9 mouse cellular contexts compared by ENCODE assay signal in the genomic region with DNA sequence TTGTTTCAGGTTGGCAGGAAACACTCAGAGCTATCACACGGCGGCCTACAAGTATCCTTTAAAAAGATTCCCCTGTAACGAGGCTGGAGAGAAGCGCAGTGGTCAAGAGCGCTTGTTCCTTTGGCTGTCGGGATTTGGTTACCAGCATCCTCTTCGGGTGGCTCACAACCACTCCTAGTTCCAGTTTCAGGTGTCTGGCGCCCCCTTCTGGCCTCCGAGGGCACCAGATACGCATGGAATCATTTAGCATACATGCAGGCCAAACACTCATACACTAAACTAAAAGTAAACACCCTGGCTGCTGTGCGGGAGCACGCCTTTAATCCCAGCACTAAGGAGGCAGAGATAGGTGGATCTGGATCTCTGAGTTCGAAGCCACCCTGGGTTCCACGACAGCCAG. TPM values are rescaled to one million over a fixed set of nuclear protein-coding genes. Genes with fewer than 3 reads are reported as not detected.
DNase-seq lines count a peak whose midpoint lies in the region; ATAC-seq and TF ChIP-seq lines count a peak whose summit lies in the region.
"Had no signal": no experiment of that assay in that cellular context is flagged by ENCODE, and none has a peak within 500 bp of the region (broad histone marks: within the 10 kb centered on the region; RNA-seq: fewer than 3 reads in every experiment).

No protein-coding gene starts in this region.

- H3K4me2 ChIP-seq in midbrain, embryonic 11.5 days: no peak overlapping the region
- H3K4me2 ChIP-seq in midbrain, embryonic 15.5 days: no peak overlapping the region
- no peak overlapping the region for H3K4me2 ChIP-seq in lung, embryonic 14.5 days
- H3K4me2 ChIP-seq: heart, embryonic 13.5 days had no signal

- H3K4me3 ChIP-seq in midbrain, embryonic 11.5 days (ENCODE audit: low read depth, low read length): no peak overlapping the region
- H3K4me3 ChIP-seq in midbrain, embryonic 15.5 days: no peak overlapping the region
- H3K4me3 ChIP-seq in lung, embryonic 14.5 days (ENCODE audit: low read depth, low read length): no peak overlapping the region
- H3K4me3 ChIP-seq: heart, embryonic 13.5 days had no signal

- no peak for ATAC-seq in midbrain, embryonic 11.5 days (ENCODE audit: low FRiP score)
- ATAC-seq in midbrain, embryonic 15.5 days (replicated peaks): no peak
- ATAC-seq in lung, embryonic 14.5 days (ENCODE audit: insufficient read depth): no peak

- H3K9ac ChIP-seq in midbrain, embryonic 11.5 days (ENCODE audit: low read length): no peak overlapping the region
- no peak overlapping the region for H3K9ac ChIP-seq in midbrain, embryonic 15.5 days
- H3K9ac ChIP-seq in lung, embryonic 14.5 days: no peak overlapping the region
- H3K9ac ChIP-seq: heart, embryonic 13.5 days had no signal

- H3K27me3 ChIP-seq in midbrain, embryonic 11.5 days (ENCODE audit: control insufficient read depth, insufficient read depth, low read length): no peaks in the 10 kb centered on the region
- no peaks in the 10 kb centered on the region for H3K27me3 ChIP-seq in midbrain, embryonic 15.5 days (replicated peaks)
- H3K27me3 ChIP-seq in lung, embryonic 14.5 days (ENCODE audit: insufficient read depth, low read length): no peaks in the 10 kb centered on the region
- H3K27me3 ChIP-seq: heart, embryonic 13.5 days had no signal

- no peaks in the 10 kb centered on the region for H3K36me3 ChIP-seq in midbrain, embryonic 11.5 days (ENCODE audit: control insufficient read depth, insufficient read depth, low read length)
- no peaks in the 10 kb centered on the region for H3K36me3 ChIP-seq in midbrain, embryonic 15.5 days (replicated peaks)
- no peaks in the 10 kb centered on the region for H3K36me3 ChIP-seq in lung, embryonic 14.5 days (ENCODE audit: insufficient read depth)
- H3K36me3 ChIP-seq: heart, embryonic 13.5 days had no signal

- DNase-seq in cerebellum, adult 9-10 months: peak; percentile 50
- no peak for DNase-seq in cerebellum, adult 11-12 months
- peak; percentile 92 for DNase-seq in midbrain, embryonic 11.5 days (ENCODE audit: low spot score, missing footprints)
- peak; percentile 64 for DNase-seq in lung, embryonic 14.5 days
- peak; percentile 44 for DNase-seq in thymus, postnatal 25 days
- no peak for DNase-seq in urinary bladder, postnatal 10 days (ENCODE audit: low spot score)
- DNase-seq in right cerebral cortex, postnatal 4 days: no peak

- TF ChIP-seq CTCF in lung, embryonic 14.5 days (IDR thresholded peaks at IDR 0.05; ENCODE audit: low read depth): peak; percentile 64

- H3K9me3 ChIP-seq in midbrain, embryonic 11.5 days (ENCODE audit: control insufficient read depth, low read length): no peaks in the 10 kb centered on the region
- H3K9me3 ChIP-seq in midbrain, embryonic 15.5 days: no peaks in the 10 kb centered on the region
- no peaks in the 10 kb centered on the region for H3K9me3 ChIP-seq in lung, embryonic 14.5 days (ENCODE audit: low read depth, low read length)
- H3K9me3 ChIP-seq: heart, embryonic 13.5 days had no signal

- H3K27ac ChIP-seq in midbrain, embryonic 11.5 days (ENCODE audit: low read depth, low read length): no peak overlapping the region
- no peak overlapping the region for H3K27ac ChIP-seq in midbrain, embryonic 15.5 days
- no peak overlapping the region for H3K27ac ChIP-seq in lung, embryonic 14.5 days (ENCODE audit: low read depth)
- H3K27ac ChIP-seq: heart, embryonic 13.5 days had no signal

- WGBS in midbrain, embryonic 11.5 days: 33% methylated on average over 14 of the region's 14 CpGs
- WGBS in midbrain, embryonic 15.5 days: 34% methylated on average over 14 of the region's 14 CpGs
- WGBS in lung, embryonic 14.5 days: 32% methylated on average over 14 of the region's 14 CpGs

- H3K4me1 ChIP-seq in midbrain, embryonic 11.5 days (ENCODE audit: control insufficient read depth, insufficient read depth, low read length): peaks cover 14% of the 10 kb centered on the region
- peaks cover 26% of the 10 kb centered on the region for H3K4me1 ChIP-seq in midbrain, embryonic 15.5 days
- H3K4me1 ChIP-seq in lung, embryonic 14.5 days (ENCODE audit: insufficient read depth): peaks cover 5% of the 10 kb centered on the region

RNA-seq across cellular contexts. Expression of a gene that starts 3.3 kb away (rescaled TPM):
- 84.6 and 85.0 TPM in 2 replicates for polyA plus RNA-seq in midbrain, embryonic 11.5 days (2014; fragmentation: Nextera tagmentation; extraction: Ambion mirVana)
- 202 and 219 TPM in 2 replicates for polyA plus RNA-seq in midbrain, embryonic 15.5 days (2015; fragmentation: Nextera tagmentation; extraction: Ambion mirVana)
- polyA plus RNA-seq in lung, embryonic 14.5 days (2014; fragmentation: Nextera tagmentation; extraction: Ambion mirVana): 92.5 and 97.2 TPM in 2 replicates

RNA-seq across cellular contexts. Expression of a gene that starts 3.5 kb away (rescaled TPM):
- polyA plus RNA-seq in midbrain, embryonic 11.5 days (2014; fragmentation: Nextera tagmentation; extraction: Ambion mirVana): 58.6 and 59.1 TPM in 2 replicates
- polyA plus RNA-seq in midbrain, embryonic 15.5 days (2015; fragmentation: Nextera tagmentation; extraction: Ambion mirVana): 57.0 and 57.2 TPM in 2 replicates
- polyA plus RNA-seq in lung, embryonic 14.5 days (2014; fragmentation: Nextera tagmentation; extraction: Ambion mirVana): 39.2 and 40.7 TPM in 2 replicates

RNA-seq across cellular contexts. Expression of a gene that starts 24.8 kb away (rescaled TPM):
- 1,577 and 1,606 TPM in 2 replicates for polyA plus RNA-seq in midbrain, embryonic 11.5 days (2014; fragmentation: Nextera tagmentation; extraction: Ambion mirVana)
- polyA plus RNA-seq in midbrain, embryonic 15.5 days (2015; fragmentation: Nextera tagmentation; extraction: Ambion mirVana): 1,095 and 1,182 TPM in 2 replicates
- 1,568 and 1,614 TPM in 2 replicates for polyA plus RNA-seq in lung, embryonic 14.5 days (2014; fragmentation: Nextera tagmentation; extraction: Ambion mirVana)

RNA-seq across cellular contexts. Expression of a gene that starts 40.4 kb away (rescaled TPM):
- polyA plus RNA-seq in midbrain, embryonic 11.5 days (2014; fragmentation: Nextera tagmentation; extraction: Ambion mirVana): 91.0 and 98.7 TPM in 2 replicates
- polyA plus RNA-seq in midbrain, embryonic 15.5 days (2015; fragmentation: Nextera tagmentation; extraction: Ambion mirVana): 93.6 and 94.4 TPM in 2 replicates
- polyA plus RNA-seq in lung, embryonic 14.5 days (2014; fragmentation: Nextera tagmentation; extraction: Ambion mirVana): 111 TPM in 2 replicates

RNA-seq across cellular contexts. Expression of a gene that starts 51.0 kb away (rescaled TPM):
- polyA plus RNA-seq in midbrain, embryonic 11.5 days (2014; fragmentation: Nextera tagmentation; extraction: Ambion mirVana): 362 and 376 TPM in 2 replicates
- polyA plus RNA-seq in midbrain, embryonic 15.5 days (2015; fragmentation: Nextera tagmentation; extraction: Ambion mirVana): 142 and 146 TPM in 2 replicates
- polyA plus RNA-seq in lung, embryonic 14.5 days (2014; fragmentation: Nextera tagmentation; extraction: Ambion mirVana): 286 and 291 TPM in 2 replicates

Comparison
In these comparisons a context has a peak if more than half of its experiments do, and no peak if none do; other contexts are left out.
1. DNase-seq: peak in cerebellum, adult 9-10 months (single experiment), midbrain, embryonic 11.5 days (single experiment), lung, embryonic 14.5 days (single experiment) and thymus, postnatal 25 days (single experiment); none in cerebellum, adult 11-12 months (single experiment), urinary bladder, postnatal 10 days (single experiment) and right cerebral cortex, postnatal 4 days (single experiment).